Mouse (Mus musculus): Measurements from ENCODE around the gene Bmp7. TPM values are rescaled to one million over a fixed set of nuclear protein-coding genes. Genes with fewer than 3 reads are reported as not detected.

The Bmp7 gene
- polyA plus RNA-seq, 1 experiment from 2014 or later: 13.7 TPM

- Histone ChIP-seq H3K27me3 (replicated peaks) (0 out of 2 replicates have a peak, but pooled peaks cover 8% of the 10 kb centered on the region), H3K9ac (replicated peaks) (no peak overlapping the region), H3K27ac (replicated peaks) (no peak overlapping the region), H3K36me3 (no peaks in the 10 kb centered on the region), H3K4me3 (replicated peaks) (no peak overlapping the region), H3K4me1 (no peaks in the 10 kb centered on the region), H3K4me2 (no peak overlapping the region), H3K9me3 (replicated peaks) (no peaks in the 10 kb centered on the region)
- 82% methylated on average over 5 of the region's 5 CpGs for WGBS
- no peak for ATAC-seq (ENCODE audit: low FRiP score)
Measured at GRCm38 (mm10) chr2:172927643-172928042, 12.5 kb downstream of the Bmp7 start.

GRCm38 (mm10) chr2:172926311-172926710 lies 13.8 kb downstream of the Bmp7 start:
- H3K36me3 ChIP-seq: no peaks in the 10 kb centered on the region
- H3K27ac ChIP-seq (replicated peaks): no peak overlapping the region
- WGBS: 83% methylated on average over 4 of the region's 4 CpGs
- H3K27me3 ChIP-seq (replicated peaks): peaks cover 5% of the 10 kb centered on the region; the same call in 1 of the 2 replicates
- no peaks in the 10 kb centered on the region for H3K4me1 ChIP-seq
- no peak overlapping the region for H3K4me2 ChIP-seq
- H3K9ac ChIP-seq (replicated peaks): no peak overlapping the region
- ATAC-seq (ENCODE audit: low FRiP score): no peak
- H3K4me3 ChIP-seq (replicated peaks): no peak overlapping the region
- no peaks in the 10 kb centered on the region for H3K9me3 ChIP-seq (replicated peaks)

- no peak overlapping the region for H3K9ac ChIP-seq (replicated peaks)
- no peak overlapping the region for H3K4me2 ChIP-seq
- H3K27ac ChIP-seq (replicated peaks): no peak overlapping the region
- H3K4me1 ChIP-seq: no peaks in the 10 kb centered on the region
- no peak overlapping the region for H3K4me3 ChIP-seq (replicated peaks)
- H3K9me3 ChIP-seq (replicated peaks): no peaks in the 10 kb centered on the region
- H3K36me3 ChIP-seq: no peaks in the 10 kb centered on the region
- WGBS: 25% methylated on average over 6 of the region's 6 CpGs
- no peak for ATAC-seq (ENCODE audit: low FRiP score)
- peaks cover 2% of the 10 kb centered on the region; the same call in 1 of the 2 replicates for H3K27me3 ChIP-seq (replicated peaks)
Measured at GRCm38 (mm10) chr2:172924961-172925360, 15.2 kb downstream of the Bmp7 start.

- ATAC-seq (ENCODE audit: low FRiP score): no peak
- no peaks in the 10 kb centered on the region for H3K9me3 ChIP-seq (replicated peaks)
- H3K27me3 ChIP-seq (replicated peaks): no peaks in the 10 kb centered on the region; the same call in 1 of the 2 replicates
- H3K27ac ChIP-seq (replicated peaks): no peak overlapping the region
- no peak overlapping the region for H3K4me2 ChIP-seq
- no peak overlapping the region for H3K4me3 ChIP-seq (replicated peaks)
- H3K9ac ChIP-seq (replicated peaks): no peak overlapping the region
- no peaks in the 10 kb centered on the region for H3K4me1 ChIP-seq
- H3K36me3 ChIP-seq: no peaks in the 10 kb centered on the region
- 89% methylated on average over 7 of the region's 7 CpGs for WGBS
Measured at GRCm38 (mm10) chr2:172923198-172923597, 16.9 kb downstream of the Bmp7 start.

- no peak overlapping the region for H3K9ac ChIP-seq (replicated peaks)
- ATAC-seq (ENCODE audit: low FRiP score): no peak
- H3K4me1 ChIP-seq: no peaks in the 10 kb centered on the region
- H3K4me3 ChIP-seq (replicated peaks): no peak overlapping the region
- no peak overlapping the region for H3K27ac ChIP-seq (replicated peaks)
- no peaks in the 10 kb centered on the region for H3K36me3 ChIP-seq
- H3K9me3 ChIP-seq (replicated peaks): no peaks in the 10 kb centered on the region
- WGBS: 65% methylated on average over 5 of the region's 5 CpGs
- no peaks in the 10 kb centered on the region; the same call in 1 of the 2 replicates for H3K27me3 ChIP-seq (replicated peaks)
- no peak overlapping the region for H3K4me2 ChIP-seq
Measured at GRCm38 (mm10) chr2:172922597-172922996, 17.5 kb downstream of the Bmp7 start.

- no peaks in the 10 kb centered on the region for H3K27me3 ChIP-seq (replicated peaks)
- ATAC-seq (ENCODE audit: low FRiP score): no peak
- H3K4me1 ChIP-seq: peaks cover 10% of the 10 kb centered on the region; the same call in 1 of the 2 replicates
- no peak overlapping the region for H3K27ac ChIP-seq (replicated peaks)
- no peak overlapping the region for H3K4me3 ChIP-seq (replicated peaks)
- 87% methylated on average over 14 of the region's 14 CpGs for WGBS
- no peak overlapping the region for H3K4me2 ChIP-seq
- H3K9ac ChIP-seq (replicated peaks): no peak overlapping the region
- H3K36me3 ChIP-seq: no peaks in the 10 kb centered on the region
- no peaks in the 10 kb centered on the region for H3K9me3 ChIP-seq (replicated peaks)
Measured at GRCm38 (mm10) chr2:172914018-172914417, 26.1 kb downstream of the Bmp7 start.

- no peaks in the 10 kb centered on the region for H3K36me3 ChIP-seq
- H3K9me3 ChIP-seq (replicated peaks): no peaks in the 10 kb centered on the region
- no peaks in the 10 kb centered on the region for H3K27me3 ChIP-seq (replicated peaks)
- no peak overlapping the region for H3K9ac ChIP-seq (replicated peaks)
- no peak overlapping the region for H3K4me3 ChIP-seq (replicated peaks)
- ATAC-seq (ENCODE audit: low FRiP score): no peak
- H3K4me2 ChIP-seq: no peak overlapping the region
- WGBS: 53% methylated on average over 5 of the region's 5 CpGs
- H3K27ac ChIP-seq (replicated peaks): no peak overlapping the region
- H3K4me1 ChIP-seq: peaks cover 16% of the 10 kb centered on the region
Measured at GRCm38 (mm10) chr2:172911715-172912114, 28.4 kb downstream of the Bmp7 start.

- H3K4me3 ChIP-seq (replicated peaks): no peak overlapping the region
- H3K36me3 ChIP-seq: no peaks in the 10 kb centered on the region
- peaks cover 16% of the 10 kb centered on the region for H3K4me1 ChIP-seq
- no peaks in the 10 kb centered on the region for H3K27me3 ChIP-seq (replicated peaks)
- ATAC-seq (ENCODE audit: low FRiP score): no peak
- 78% methylated on average over 6 of the region's 6 CpGs for WGBS
- H3K27ac ChIP-seq (replicated peaks): no peak overlapping the region
- H3K4me2 ChIP-seq: no peak overlapping the region
- no peak overlapping the region for H3K9ac ChIP-seq (replicated peaks)
- H3K9me3 ChIP-seq (replicated peaks): no peaks in the 10 kb centered on the region
Measured at GRCm38 (mm10) chr2:172911157-172911556, 29.0 kb downstream of the Bmp7 start.

GRCm38 (mm10) chr2:172909463-172909862 lies 30.7 kb downstream of the Bmp7 start:
- Histone ChIP-seq H3K4me1 (peaks cover 16% of the 10 kb centered on the region), H3K27me3 (replicated peaks) (no peaks in the 10 kb centered on the region), H3K4me2 (no peak overlapping the region), H3K4me3 (replicated peaks) (no peak overlapping the region), H3K9ac (replicated peaks) (no peak overlapping the region), H3K36me3 (no peaks in the 10 kb centered on the region), H3K27ac (replicated peaks) (no peak overlapping the region), H3K9me3 (replicated peaks) (no peaks in the 10 kb centered on the region)
- ATAC-seq (ENCODE audit: low FRiP score): no peak
- WGBS: 38% methylated on average over 6 of the region's 6 CpGs

GRCm38 (mm10) chr2:172906146-172906545 lies 34.0 kb downstream of the Bmp7 start:
- Histone ChIP-seq H3K9ac (replicated peaks) (no peak overlapping the region), H3K4me3 (replicated peaks) (no peak overlapping the region), H3K27ac (replicated peaks) (no peak overlapping the region), H3K9me3 (replicated peaks) (no peaks in the 10 kb centered on the region), H3K4me1 (peaks cover 16% of the 10 kb centered on the region), H3K27me3 (replicated peaks) (no peaks in the 10 kb centered on the region), H3K36me3 (no peaks in the 10 kb centered on the region), H3K4me2 (no peak overlapping the region)
- 80% methylated on average over 9 of the region's 9 CpGs for WGBS
- no peak for ATAC-seq (ENCODE audit: low FRiP score)

GRCm38 (mm10) chr2:172905057-172905456 lies 35.1 kb downstream of the Bmp7 start:
- Histone ChIP-seq H3K4me1 (peaks cover 13% of the 10 kb centered on the region), H3K27ac (replicated peaks) (no peak overlapping the region), H3K27me3 (replicated peaks) (no peaks in the 10 kb centered on the region), H3K9me3 (replicated peaks) (no peaks in the 10 kb centered on the region), H3K4me3 (replicated peaks) (no peak overlapping the region), H3K36me3 (no peaks in the 10 kb centered on the region), H3K4me2 (no peak overlapping the region), H3K9ac (replicated peaks) (no peak overlapping the region)
- ATAC-seq (ENCODE audit: low FRiP score): no peak
- WGBS: 87% methylated on average over 5 of the region's 5 CpGs

- Histone ChIP-seq H3K27ac (replicated peaks) (no peak overlapping the region), H3K27me3 (replicated peaks) (no peaks in the 10 kb centered on the region), H3K9ac (replicated peaks) (no peak overlapping the region), H3K4me1 (peaks cover 12% of the 10 kb centered on the region), H3K4me3 (replicated peaks) (no peak overlapping the region), H3K4me2 (no peak overlapping the region), H3K9me3 (replicated peaks) (no peaks in the 10 kb centered on the region), H3K36me3 (no peaks in the 10 kb centered on the region)
- ATAC-seq (ENCODE audit: low FRiP score): no peak
- WGBS: 85% methylated on average over 6 of the region's 6 CpGs
Measured at GRCm38 (mm10) chr2:172904614-172905013, 35.5 kb downstream of the Bmp7 start.

- H3K4me2 ChIP-seq: no peak overlapping the region
- H3K9ac ChIP-seq (replicated peaks): no peak overlapping the region
- H3K9me3 ChIP-seq (replicated peaks): no peaks in the 10 kb centered on the region
- no peak overlapping the region for H3K27ac ChIP-seq (replicated peaks)
- 82% methylated on average over 8 of the region's 8 CpGs for WGBS
- H3K4me1 ChIP-seq: peaks cover 5% of the 10 kb centered on the region; the same call in 1 of the 2 replicates
- no peak for ATAC-seq (ENCODE audit: low FRiP score)
- H3K36me3 ChIP-seq: no peaks in the 10 kb centered on the region
- no peaks in the 10 kb centered on the region for H3K27me3 ChIP-seq (replicated peaks)
- no peak overlapping the region for H3K4me3 ChIP-seq (replicated peaks)
Measured at GRCm38 (mm10) chr2:172903523-172903922, 36.6 kb downstream of the Bmp7 start.

All from neural tube, embryonic 15.5 days (tissue).